Mouse (Mus musculus): ENCODE results near the gene Ftcd.

DNA sequence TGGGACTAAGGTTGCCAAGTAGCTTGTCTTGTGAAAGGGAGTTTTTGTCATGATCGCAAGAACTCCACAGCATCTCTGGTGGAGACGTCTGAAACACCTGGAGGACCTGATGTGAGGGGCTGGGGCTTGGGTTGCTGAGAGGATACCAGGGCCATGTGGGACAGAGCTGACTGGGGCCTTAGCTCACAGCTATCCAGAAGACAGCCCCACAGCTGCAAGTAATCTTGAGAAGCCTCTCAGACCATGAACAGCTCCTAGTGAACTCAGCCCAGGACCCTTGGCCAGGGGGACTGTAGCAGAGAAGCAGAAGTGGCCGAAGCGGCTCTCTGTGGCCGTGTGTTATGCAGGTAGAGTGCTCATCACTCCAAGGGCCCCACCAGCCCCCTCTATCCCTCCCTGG, 59.1 kb downstream of the Ftcd start:
- TF ChIP-seq CTCF (IDR thresholded peaks at IDR 0.05; ENCODE audit: control insufficient read depth, insufficient read depth, insufficient read length) = no peak
- TF ChIP-seq USF1 (IDR thresholded peaks at IDR 0.05; ENCODE audit: low read depth) = no peak
- no peak for TF ChIP-seq MYOG (IDR thresholded peaks at IDR 0.05; ENCODE audit: control insufficient read depth, extremely low read depth, insufficient read length)
- no peak for TF ChIP-seq CEBPB (IDR thresholded peaks at IDR 0.05; ENCODE audit: low read depth)
- TF ChIP-seq MAX (IDR thresholded peaks at IDR 0.05) = no peak
- TF ChIP-seq MYOD1 (IDR thresholded peaks at IDR 0.05; ENCODE audit: control insufficient read depth, insufficient read length, low read depth) = no peak
